Comparison of ENCODE assay signal across 19 mouse cellular contexts in the genomic region with DNA sequence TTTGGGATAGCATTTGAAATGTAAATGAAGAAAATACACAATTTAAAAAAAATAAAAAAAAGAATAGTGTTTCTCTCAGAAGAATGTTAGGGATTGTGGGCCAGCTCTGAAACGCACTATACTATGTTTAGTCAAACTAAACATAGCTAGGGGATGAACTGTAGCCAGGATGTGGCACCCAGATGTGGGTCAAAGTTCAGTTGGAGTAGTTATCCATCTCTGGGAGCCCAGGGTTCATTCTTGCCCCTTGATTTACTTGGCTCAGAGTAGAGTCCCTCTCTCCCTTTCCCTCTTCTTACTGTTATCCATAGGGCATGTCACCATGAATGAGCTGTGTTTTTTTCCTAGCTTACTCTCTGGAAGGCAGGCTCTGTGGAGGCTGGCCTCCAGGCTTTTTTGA.
DNase-seq lines count a peak whose midpoint lies in the region; ATAC-seq and TF ChIP-seq lines count a peak whose summit lies in the region.
"Had no signal": no experiment of that assay in that cellular context is flagged by ENCODE, and none has a peak within 500 bp of the region (broad histone marks: within the 10 kb centered on the region; RNA-seq: fewer than 3 reads in every experiment).

No protein-coding gene starts in this region.

- no peak for TF ChIP-seq CTCF in liver, adult 2 months (IDR thresholded peaks at IDR 0.05; ENCODE audit: low read depth, low read length)

- no peak overlapping the region for H3K9ac ChIP-seq in liver, adult 2 months (ENCODE audit: low read depth, low read length)
- H3K9ac ChIP-seq in liver, embryonic 12.5 days: no peak overlapping the region
- H3K9ac ChIP-seq: embryonic facial prominence, embryonic 13.5 days; forebrain, embryonic 12.5 days; heart, embryonic 15.5 days; hindbrain, embryonic 13.5 days had no signal

- H3K79me2 ChIP-seq in liver, adult 2 months (ENCODE audit: control insufficient read depth, insufficient read depth, low read length): no peaks in the 10 kb centered on the region

- no peak for ATAC-seq in liver, embryonic 12.5 days
- ATAC-seq: forebrain, embryonic 16.5 days had no signal

- H3K4me3 ChIP-seq in liver, adult 2 months (ENCODE audit: insufficient read depth, low read depth, low read length): no peak overlapping the region
- no peak overlapping the region for H3K4me3 ChIP-seq in liver, embryonic 12.5 days
- no peak overlapping the region for H3K4me3 ChIP-seq in brown adipose tissue, adult 24 weeks (ENCODE audit: insufficient read depth, low read depth, low read length)
- H3K4me3 ChIP-seq: embryonic facial prominence, embryonic 13.5 days; forebrain, embryonic 12.5 days; heart, adult 2 months; heart, embryonic 15.5 days; hindbrain, embryonic 13.5 days had no signal

- H3K4me2 ChIP-seq in liver, embryonic 12.5 days: no peak overlapping the region
- H3K4me2 ChIP-seq: embryonic facial prominence, embryonic 13.5 days; forebrain, embryonic 12.5 days; heart, embryonic 11.5 days; heart, embryonic 15.5 days; hindbrain, embryonic 13.5 days had no signal

- 29% methylated on average over 1 of the region's 1 CpGs for WGBS in liver, adult 2 months
- 75% methylated on average over 1 of the region's 1 CpGs for WGBS in liver, embryonic 12.5 days (ENCODE audit: insufficient replicate concordance)

- no peak for TF ChIP-seq POLR2A in liver, adult 2 months (IDR thresholded peaks at IDR 0.05; ENCODE audit: extremely low read depth, insufficient read depth, low read length)

- no peaks in the 10 kb centered on the region for H3K4me1 ChIP-seq in liver, adult 2 months (ENCODE audit: control insufficient read depth, insufficient read depth, low read length)
- H3K4me1 ChIP-seq in liver, embryonic 12.5 days: no peaks in the 10 kb centered on the region
- peaks cover 8% of the 10 kb centered on the region; the same call in 1 of the 2 replicates for H3K4me1 ChIP-seq in brown adipose tissue, adult 24 weeks (ENCODE audit: control insufficient read depth, insufficient read depth, insufficient read length, low read length)
- H3K4me1 ChIP-seq: heart, embryonic 15.5 days had no signal

- no peaks in the 10 kb centered on the region for H3K36me3 ChIP-seq in liver, adult 2 months (ENCODE audit: control insufficient read depth, insufficient read depth, low read length)
- H3K36me3 ChIP-seq in liver, embryonic 12.5 days: no peaks in the 10 kb centered on the region
- H3K36me3 ChIP-seq: embryonic facial prominence, embryonic 13.5 days; forebrain, embryonic 12.5 days; heart, embryonic 15.5 days; hindbrain, embryonic 13.5 days had no signal

- H3K27me3 ChIP-seq in liver, adult 2 months (ENCODE audit: control insufficient read depth, insufficient read depth, low read length): no peaks in the 10 kb centered on the region
- H3K27me3 ChIP-seq in liver, embryonic 12.5 days (replicated peaks): no peaks in the 10 kb centered on the region; the same call in 1 of the 2 replicates
- H3K27me3 ChIP-seq: embryonic facial prominence, embryonic 13.5 days; forebrain, embryonic 12.5 days; heart, embryonic 15.5 days; hindbrain, embryonic 13.5 days had no signal

- no peaks in the 10 kb centered on the region for H3K9me3 ChIP-seq in liver, embryonic 12.5 days (replicated peaks)
- H3K9me3 ChIP-seq: embryonic facial prominence, embryonic 13.5 days; forebrain, embryonic 12.5 days; heart, embryonic 15.5 days; hindbrain, embryonic 13.5 days had no signal

- DNase-seq in kidney, adult 8-10 months: peak; percentile 33 to 34
- DNase-seq in kidney, postnatal 4 days: no peak
- peak; percentile 8 for DNase-seq in liver, adult 2 months (ENCODE audit: extremely low read depth, low read depth, low spot score)
- DNase-seq in adipocyte (ENCODE audit: low spot score): peak; percentile 26
- DNase-seq: adrenal gland, postnatal 14 days; cerebellum, adult 18-20 months; cerebellum, adult 9-11 months; cerebellum, postnatal 36 days; gastrocnemius, postnatal 10 days; heart, adult 2 months; heart, postnatal 14 days had no signal

- H3K27ac ChIP-seq in liver, adult 2 months (replicated peaks; ENCODE audit: insufficient read depth, low read depth, low read length): no peak overlapping the region
- no peak overlapping the region for H3K27ac ChIP-seq in liver, embryonic 12.5 days
- H3K27ac ChIP-seq in brown adipose tissue, adult 24 weeks (replicated peaks; ENCODE audit: low read depth, low read length): peak overlapping the region; percentile 69
- H3K27ac ChIP-seq: embryonic facial prominence, embryonic 13.5 days; forebrain, embryonic 12.5 days; heart, adult 2 months; heart, embryonic 15.5 days; hindbrain, embryonic 13.5 days had no signal

Comparison
In these comparisons a context has a peak if more than half of its experiments do, and no peak if none do; other contexts are left out.
1. DNase-seq: peak in kidney, adult 8-10 months (2 of 2), liver, adult 2 months (single experiment) and adipocyte (single experiment); none in kidney, postnatal 4 days (0 of 2).